Mouse (Mus musculus) embryonic stem cell, embryonic (primary cell): ENCODE results near the gene Cxcl15.
"Not testable (repeated sequence)": the region's sequence is repeated elsewhere in the genome, so short reads cannot be mapped to it uniquely, and the experiment has no call there.

Experiments
- CTCF ChIA-PET, 4 experiments: fragments of 300-600 bp in 2 of 4; fragments of 350-600 bp in 2 of 4; sonication (Branson Sonifier 250); formaldehyde crosslinking; loops; one replicate each; lab custom pipeline; 2022; ENCODE audit warnings: inconsistent platforms in 2 of 4; lab: Charles Lee
- POLR2A ChIA-PET, 4 experiments: fragments of 300-600 bp in 2 of 4; fragments of 350-600 bp in 2 of 4; sonication (Branson Sonifier 250); formaldehyde crosslinking; loops; one replicate each; lab custom pipeline; 2022; ENCODE audit warnings: antibody characterized with exemption in 4 of 4, inconsistent platforms in 1 of 4; lab: Charles Lee

Cxcl15 gene

DNA sequence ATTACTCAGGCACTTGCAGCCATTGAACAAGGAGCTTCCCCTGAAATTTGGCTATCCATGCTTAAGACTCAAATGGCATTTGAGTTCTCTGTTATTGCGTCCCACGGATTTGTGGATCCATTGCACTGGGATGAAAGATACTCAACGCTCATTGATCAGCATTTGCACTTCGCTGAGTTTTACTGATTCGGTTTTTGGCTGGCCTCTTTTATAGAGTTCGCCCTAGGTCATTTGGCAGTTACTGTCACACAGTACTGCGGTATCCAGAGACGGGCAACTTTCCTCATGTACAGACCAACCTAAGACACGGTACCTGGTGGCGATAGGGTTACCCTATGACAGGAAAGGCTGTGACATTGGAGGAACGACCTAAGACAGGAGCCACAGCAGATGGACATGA, 57.1 kb downstream of the Cxcl15 start:
- POLR2A ChIA-PET, CTCF ChIA-PET: not testable (repeated sequence)
